Mouse (Mus musculus) small intestine, adult 2 months (tissue): ENCODE data around the gene Olfr221.

ENCODE experiments used
- CTCF ChIP-seq: fragments of 200-500 bp; IDR thresholded peaks from 2 replicates; pipeline ENCODE4 v1.5.1; 2012; ENCODE audit warnings: low read depth, mild to moderate bottlenecking, control low read depth, inconsistent platforms, low read length, moderate library complexity, mixed read lengths; ENCODE audit not compliant: insufficient replicate concordance, insufficient read length; ENCODE audit errors: extremely low read depth
- POLR2A ChIP-seq: fragments of 200-500 bp; IDR thresholded peaks from 2 replicates; pipeline ENCODE4 v1.6.1; 2012; ENCODE audit warnings: low read depth, mild to moderate bottlenecking, control low read depth, inconsistent platforms, low read length, moderate library complexity

GRCm38 (mm10) chr14:52006771-52007170, 35.5 kb downstream of the Olfr221 start:
- no peak for TF ChIP-seq CTCF
- no peak for TF ChIP-seq POLR2A
